Mouse (Mus musculus) MEL (cell line): ENCODE data around the gene Olfr715b. TPM values are rescaled to one million over a fixed set of nuclear protein-coding genes. Genes with fewer than 3 reads are reported as not detected.

Source experiments
- DNase-seq: peaks from one replicate; pipeline ENCODE4 v3.0.0; 2011; ENCODE audit warnings: low read depth, low spot score
- H3K27ac ChIP-seq: 2 replicates; pipeline ENCODE4 v1.5.1; 2012; ENCODE audit warnings: low read depth, mild to moderate bottlenecking, control low read depth, low read length, moderate library complexity; ENCODE audit not compliant: control insufficient read depth
- H3K27me3 ChIP-seq, 2 experiments: fragments of 150-350 bp in 1 of 2; sonication (generic) in 1 of 2; 2 replicates each; pipeline ENCODE4 v1.6.1; 2012; ENCODE audit warnings: low read length in 2 of 2, mild to moderate bottlenecking in 2 of 2, improper control_type of control experiment in 1 of 2, moderate library complexity in 1 of 2; ENCODE audit not compliant: insufficient read depth in 2 of 2, control insufficient read depth in 1 of 2
- H3K36me3 ChIP-seq, 2 experiments: 2 replicates each; pipeline ENCODE4 v1.6.1; 2012 to 2014; ENCODE audit warnings: low read length in 2 of 2, improper control_type of control experiment in 1 of 2, inconsistent platforms in 1 of 2, mild to moderate bottlenecking in 1 of 2; ENCODE audit not compliant: insufficient read depth in 2 of 2, control insufficient read depth in 1 of 2
- H3K4me1 ChIP-seq, 2 experiments: fragments of 150-350 bp in 1 of 2; sonication (generic) in 1 of 2; 2 replicates each; pipeline ENCODE4 v1.6.1; 2012; ENCODE audit warnings: low read length in 2 of 2, improper control_type of control experiment in 1 of 2, mild to moderate bottlenecking in 1 of 2; ENCODE audit not compliant: insufficient read depth in 2 of 2, control insufficient read depth in 1 of 2
- H3K4me3 ChIP-seq, 2 experiments: fragments of 150-350 bp in 1 of 2; sonication (generic) in 1 of 2; 2 replicates each; pipeline ENCODE4 v1.5.1; 2012; ENCODE audit warnings: low read depth in 2 of 2, low read length in 2 of 2, mild to moderate bottlenecking in 2 of 2, moderate library complexity in 2 of 2, control low read depth in 1 of 2, improper control_type of control experiment in 1 of 2; ENCODE audit not compliant: control insufficient read depth in 1 of 2, insufficient read depth in 1 of 2
- H3K79me2 ChIP-seq: 2 replicates; pipeline ENCODE4 v1.6.1; 2012; ENCODE audit warnings: mild to moderate bottlenecking, low read length, moderate library complexity; ENCODE audit not compliant: control insufficient read depth, poor library complexity, insufficient read depth
- H3K9ac ChIP-seq: 2 replicates; pipeline ENCODE4 v1.6.1; 2012; ENCODE audit warnings: low read depth, mild to moderate bottlenecking, control low read depth, low read length, moderate library complexity; ENCODE audit not compliant: control insufficient read depth, poor library complexity, severe bottlenecking
- H3K9me3 ChIP-seq: fragments of 150-350 bp; sonication (generic); replicated peaks from 2 replicates; pipeline ENCODE4 v1.6.1; 2012; ENCODE audit warnings: mild to moderate bottlenecking, low read length, improper control_type of control experiment, moderate library complexity; ENCODE audit not compliant: insufficient read depth
- E2F4 ChIP-seq: IDR thresholded peaks from 2 replicates; pipeline ENCODE4 v1.6.1; 2011; ENCODE audit warnings: low read depth, low read length, improper control_type of control experiment, borderline replicate concordance
- KAT2A ChIP-seq: conservative IDR thresholded peaks from 2 replicates; pipeline ENCODE4 v1.6.1; 2012; ENCODE audit warnings: low read depth, low read length, improper control_type of control experiment, inconsistent platforms
- MXI1 ChIP-seq: IDR thresholded peaks from 2 replicates; pipeline ENCODE4 v1.6.1; 2011; ENCODE audit warnings: mild to moderate bottlenecking, low read depth, low read length, improper control_type of control experiment
- NELFE ChIP-seq: IDR thresholded peaks from 2 replicates; pipeline ENCODE4 v1.6.1; 2011; ENCODE audit warnings: low read depth, low read length, improper control_type of control experiment
- RCOR1 ChIP-seq: IDR thresholded peaks from 2 replicates; pipeline ENCODE4 v1.6.1; 2012; ENCODE audit warnings: low read depth, mild to moderate bottlenecking, inconsistent platforms, low read length, improper control_type of control experiment
- ZNF384 ChIP-seq: IDR thresholded peaks from 2 replicates; pipeline ENCODE4 v1.6.1; 2012; ENCODE audit warnings: low read depth, mild to moderate bottlenecking, inconsistent platforms, low read length, improper control_type of control experiment
- polyA plus RNA-seq, 2 experiments: library from polyadenylated mRNA; stranded (reverse) in 1 of 2; unstranded in 1 of 2; fragments of >175 nt in 1 of 2; fragments of >200 nt in 1 of 2; gene quantifications; 2 replicates each; pipeline versions ENCODE4 v1.2.1 to v1.2.4; 2012; ENCODE audit warnings: low replicate concordance in 2 of 2, low read depth in 1 of 2; ENCODE audit not compliant: insufficient read length in 2 of 2, insufficient read depth in 1 of 2, missing spikeins in 1 of 2
- total RNA-seq: library from RNA; depleted of rRNA; stranded (reverse); fragments of 300-350 nt; gene quantifications from 2 replicates; pipeline ENCODE4 v1.2.3, GENCODE M21; 2012; rRNA removed

The Olfr715b gene
- total and polyA plus RNA-seq, 3 experiments = not detected

GRCm38 (mm10) chr7:107070681-107071080 lies 39.5 kb downstream of the Olfr715b start, which contains the start of gene Olfr714:
TSS of gene Olfr714 (plus strand) at chr7:107070981.
- no peak for TF ChIP-seq KAT2A
- no peak for TF ChIP-seq MXI1
- TF ChIP-seq NELFE = no peak
- no peak for TF ChIP-seq RCOR1
- no peak for TF ChIP-seq ZNF384
- no peak for TF ChIP-seq E2F4
- no peaks in the 10 kb centered on the region for H3K36me3 ChIP-seq

More at GRCm38 (mm10) chr7:107070681-107071080, 39.5 kb downstream of the Olfr715b start, which contains the start of gene Olfr714:
- Histone ChIP-seq H3K9ac (no peak within 1 kb of the TSS), H3K27me3 (no peaks in the 10 kb centered on the region), H3K9me3 (no peaks in the 10 kb centered on the region), H3K4me3 (no peak within 1 kb of the TSS), H3K27ac (no peak within 1 kb of the TSS), H3K4me1 (no peaks in the 10 kb centered on the region), H3K79me2 (no peaks in the 10 kb centered on the region)
- no peak for DNase-seq

Other genes starting within 250 kb of the Olfr715b start
- gene Olfr704, start 247.2 kb downstream of the Olfr715b start, total RNA-seq = not detected in 2 replicates
- not detected for gene Olfr704, start 247.2 kb downstream of the Olfr715b start, polyA plus RNA-seq
- not detected in 2 replicates for gene Olfr705, start 233.5 kb downstream of the Olfr715b start, total RNA-seq
- not detected for gene Olfr705, start 233.5 kb downstream of the Olfr715b start, polyA plus RNA-seq
- gene Olfr706, start 222.2 kb downstream of the Olfr715b start, total RNA-seq = not detected in 2 replicates
- gene Olfr706, start 222.2 kb downstream of the Olfr715b start, polyA plus RNA-seq = not detected
- not detected in 2 replicates for gene Olfr707, start 209.1 kb downstream of the Olfr715b start, total RNA-seq
- gene Olfr707, start 209.1 kb downstream of the Olfr715b start, polyA plus RNA-seq = not detected
- not detected in 2 replicates for gene Olfr1532-ps1, start 202.4 kb downstream of the Olfr715b start, total RNA-seq
- not detected for gene Olfr1532-ps1, start 202.4 kb downstream of the Olfr715b start, polyA plus RNA-seq
- not detected in 2 replicates for gene Olfr709-ps1, start 178.2 kb downstream of the Olfr715b start, total RNA-seq
- not detected for gene Olfr709-ps1, start 178.2 kb downstream of the Olfr715b start, polyA plus RNA-seq
- not detected in 2 replicates for gene Olfr710, start 162.1 kb downstream of the Olfr715b start, total RNA-seq
- gene Olfr710, start 162.1 kb downstream of the Olfr715b start, polyA plus RNA-seq = not detected
- not detected in 2 replicates for gene Olfr6, start 146.4 kb downstream of the Olfr715b start, total RNA-seq
- gene Olfr6, start 146.4 kb downstream of the Olfr715b start, polyA plus RNA-seq = not detected
- not detected in 2 replicates for gene Olfr711, start 134.9 kb downstream of the Olfr715b start, total RNA-seq
- gene Olfr711, start 134.9 kb downstream of the Olfr715b start, polyA plus RNA-seq = not detected
- not detected in 2 replicates for gene Olfr2, start 104.3 kb downstream of the Olfr715b start, total RNA-seq
- not detected for gene Olfr2, start 104.3 kb downstream of the Olfr715b start, polyA plus RNA-seq
- not detected in 2 replicates for gene Olfr713, start 79.2 kb downstream of the Olfr715b start, total RNA-seq
- not detected for gene Olfr713, start 79.2 kb downstream of the Olfr715b start, polyA plus RNA-seq
- not detected in 2 replicates for gene Olfr714, start 39.4 kb downstream of the Olfr715b start, total RNA-seq
- not detected for gene Olfr714, start 39.4 kb downstream of the Olfr715b start, polyA plus RNA-seq
- gene Olfr17, start 17.1 kb downstream of the Olfr715b start, total RNA-seq = not detected in 2 replicates
- gene Olfr17, start 17.1 kb downstream of the Olfr715b start, polyA plus RNA-seq = not detected
- not detected in 2 replicates for gene Olfr715, start 20.7 kb upstream of the Olfr715b start, total RNA-seq
- gene Olfr715, start 20.7 kb upstream of the Olfr715b start, polyA plus RNA-seq = not detected
- not detected in 2 replicates for gene Olfr716, start 28.0 kb upstream of the Olfr715b start, total RNA-seq
- not detected for gene Olfr716, start 28.0 kb upstream of the Olfr715b start, polyA plus RNA-seq
- gene Nlrp14, start 56.6 kb upstream of the Olfr715b start, total RNA-seq = not detected in 2 replicates
- not detected for gene Nlrp14, start 56.6 kb upstream of the Olfr715b start, polyA plus RNA-seq
- gene Rbmxl2, start 99.1 kb upstream of the Olfr715b start, total RNA-seq = not detected in 2 replicates
- gene Rbmxl2, start 99.1 kb upstream of the Olfr715b start, polyA plus RNA-seq = not detected